Mouse (Mus musculus): ENCODE results near the gene Ppm1j. TPM values are rescaled to one million over a fixed set of nuclear protein-coding genes. Genes with fewer than 3 reads are reported as not detected.
"Not testable (repeated sequence)": the region's sequence is repeated elsewhere in the genome, so short reads cannot be mapped to it uniquely, and the experiment has no call there.

The Ppm1j gene
- total RNA-seq (2014; fragmentation: Nextera tagmentation) (not detected in 2 replicates), total RNA-seq (2017) (not detected in 2 replicates)

GRCm38 (mm10) chr3:104780561-104781420 lies at the start of gene Ppm1j:
Gene Ppm1j, plus strand, starts transcription at chr3:104781056.
- peak; percentile 31 for ATAC-seq (replicated peaks; ENCODE audit: poor library complexity, severe bottlenecking)

- ATAC-seq (replicated peaks; ENCODE audit: poor library complexity, severe bottlenecking) = no peak
These were observed 47.9 kb upstream of the Ppm1j start for GRCm38 (mm10) chr3:104732907-104733306.

GRCm38 (mm10) chr3:104734654-104735053 lies 46.2 kb upstream of the Ppm1j start:
- no peak for ATAC-seq (replicated peaks; ENCODE audit: poor library complexity, severe bottlenecking)

GRCm38 (mm10) chr3:104741954-104742353 lies 38.9 kb upstream of the Ppm1j start:
- no peak for ATAC-seq (replicated peaks; ENCODE audit: poor library complexity, severe bottlenecking)

GRCm38 (mm10) chr3:104743161-104743560 lies 37.7 kb upstream of the Ppm1j start:
- ATAC-seq (replicated peaks; ENCODE audit: poor library complexity, severe bottlenecking) = 0 out of 2 replicates have a peak, but pooled peaks have one; percentile 26

GRCm38 (mm10) chr3:104743864-104744263 lies 37.0 kb upstream of the Ppm1j start:
- peak; percentile 92 for ATAC-seq (replicated peaks; ENCODE audit: poor library complexity, severe bottlenecking)

DNA sequence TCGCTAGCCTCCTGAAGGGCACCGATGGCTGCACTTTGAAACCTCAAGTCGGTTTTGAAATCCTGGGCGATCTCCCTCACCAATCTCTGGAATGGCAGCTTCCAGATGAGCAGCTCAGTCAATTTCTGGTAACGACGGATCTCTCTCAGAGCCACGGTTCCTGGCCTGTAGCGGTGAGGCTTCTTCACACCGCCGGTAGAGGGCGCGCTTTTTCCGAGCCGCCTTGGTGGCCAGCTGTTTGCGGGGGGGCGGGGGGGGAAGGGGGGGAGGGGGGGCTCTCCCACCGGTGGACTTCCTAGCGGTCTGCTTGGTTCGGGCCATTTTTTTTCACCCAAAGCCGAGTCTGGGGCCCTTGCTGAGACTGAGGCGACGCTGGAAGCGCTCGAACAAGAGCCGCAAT lies 28.0 kb upstream of the Ppm1j start:
- ATAC-seq (replicated peaks; ENCODE audit: poor library complexity, severe bottlenecking) = peak; percentile 63

DNA sequence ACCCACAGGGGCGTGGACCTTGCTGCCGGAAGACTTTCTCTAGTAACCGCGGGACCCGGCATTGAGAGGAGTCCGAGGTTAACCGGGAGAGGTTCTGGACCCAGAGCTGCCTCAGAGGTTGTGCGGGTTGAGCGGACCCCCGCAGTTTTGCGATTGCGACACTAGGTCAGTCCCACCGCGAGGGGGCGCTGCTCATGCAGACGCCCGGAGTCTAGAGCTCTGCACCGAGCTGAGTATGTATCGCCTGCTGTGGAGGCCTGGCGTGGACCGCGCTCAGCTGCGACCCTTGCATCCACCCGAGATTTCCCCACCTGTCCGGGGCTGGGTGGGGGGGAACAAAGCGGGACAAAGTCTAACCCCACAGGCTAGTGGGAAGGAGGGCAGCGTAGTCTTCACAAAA lies 22.4 kb upstream of the Ppm1j start:
- peak; percentile 89 for ATAC-seq (replicated peaks; ENCODE audit: poor library complexity, severe bottlenecking)

DNA sequence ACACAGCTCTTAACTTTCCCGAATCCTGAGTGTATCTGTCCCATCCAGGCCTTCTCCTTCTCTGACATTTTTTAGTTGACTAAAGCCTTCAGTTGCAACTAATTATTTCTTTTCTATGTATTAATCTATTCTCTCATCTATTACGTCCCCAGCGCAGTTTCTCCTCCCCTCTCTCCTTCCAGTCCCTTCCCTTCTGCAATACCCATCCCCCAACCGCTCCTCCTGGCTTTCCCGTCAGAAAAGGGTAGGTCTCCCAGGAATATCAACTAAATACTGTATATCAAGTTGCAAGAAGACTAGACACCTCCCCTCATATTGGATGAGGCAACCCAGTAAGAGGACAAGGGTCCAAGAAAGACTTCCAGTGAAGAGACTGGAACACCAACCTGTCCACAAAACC lies 22.0 kb upstream of the Ppm1j start:
- no peak for ATAC-seq (replicated peaks; ENCODE audit: poor library complexity, severe bottlenecking)

DNA sequence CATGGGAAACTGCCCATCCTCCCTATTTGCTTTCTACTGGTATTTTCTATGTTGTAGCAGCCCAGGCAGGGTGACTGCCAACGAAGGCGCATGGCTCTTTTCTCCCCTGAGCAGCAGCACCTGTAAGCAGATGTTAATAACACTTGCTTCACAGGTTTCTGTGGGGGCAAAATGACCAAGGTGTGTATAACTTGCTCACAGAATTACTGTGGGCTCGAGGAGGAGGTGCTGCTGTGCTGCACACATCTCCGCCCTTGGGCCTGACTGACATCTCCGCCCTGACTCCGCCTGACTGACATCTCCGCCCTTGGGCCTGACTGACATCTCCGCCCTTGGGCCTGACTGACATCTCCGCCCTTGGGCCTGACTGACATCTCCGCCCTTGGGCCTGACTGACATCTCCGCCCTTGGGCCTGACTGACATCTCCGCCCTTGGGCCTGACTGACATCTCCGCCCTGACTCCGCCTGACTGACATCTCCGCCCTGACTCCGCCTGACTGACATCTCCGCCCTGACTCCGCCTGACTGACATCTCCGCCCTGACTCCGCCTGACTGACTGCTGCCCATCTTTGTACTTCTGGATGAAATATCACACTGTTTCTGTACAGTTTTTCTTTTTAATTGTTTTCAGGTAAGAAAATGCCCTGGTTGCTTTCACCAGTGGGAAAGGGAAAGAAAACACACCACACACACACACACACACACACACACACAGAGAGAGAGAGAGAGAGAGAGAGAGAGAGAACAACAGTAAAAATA lies 18.6 kb upstream of the Ppm1j start:
- ATAC-seq (replicated peaks; ENCODE audit: poor library complexity, severe bottlenecking) = not testable (repeated sequence)

- ATAC-seq (replicated peaks; ENCODE audit: poor library complexity, severe bottlenecking) = peak; percentile 27; the same call in 1 of the 2 replicates
These were observed 15.8 kb upstream of the Ppm1j start for GRCm38 (mm10) chr3:104765021-104765420.

GRCm38 (mm10) chr3:104767141-104767540 lies 13.7 kb upstream of the Ppm1j start:
- ATAC-seq (replicated peaks; ENCODE audit: poor library complexity, severe bottlenecking) = no peak

DNA sequence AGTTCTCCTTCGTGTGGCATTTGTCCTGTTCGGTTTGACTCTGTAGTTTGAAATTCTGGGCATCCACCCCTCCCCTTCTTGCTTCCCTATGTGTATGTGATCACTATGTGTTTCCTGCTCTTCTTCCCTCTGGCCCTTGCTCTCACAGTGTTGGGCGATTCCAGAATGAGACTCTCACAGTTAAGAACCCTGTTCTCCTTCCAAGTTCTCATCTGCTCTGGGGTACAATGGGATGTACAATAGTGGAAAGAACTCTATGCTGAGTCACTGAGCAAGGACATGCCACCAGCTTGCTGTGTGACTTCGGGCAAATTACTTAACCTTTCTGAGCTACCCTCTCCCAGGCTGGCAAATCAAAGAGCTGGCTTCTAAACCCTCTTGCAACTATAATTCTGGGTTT lies 13.1 kb upstream of the Ppm1j start:
- no peak for ATAC-seq (replicated peaks; ENCODE audit: poor library complexity, severe bottlenecking)

DNA sequence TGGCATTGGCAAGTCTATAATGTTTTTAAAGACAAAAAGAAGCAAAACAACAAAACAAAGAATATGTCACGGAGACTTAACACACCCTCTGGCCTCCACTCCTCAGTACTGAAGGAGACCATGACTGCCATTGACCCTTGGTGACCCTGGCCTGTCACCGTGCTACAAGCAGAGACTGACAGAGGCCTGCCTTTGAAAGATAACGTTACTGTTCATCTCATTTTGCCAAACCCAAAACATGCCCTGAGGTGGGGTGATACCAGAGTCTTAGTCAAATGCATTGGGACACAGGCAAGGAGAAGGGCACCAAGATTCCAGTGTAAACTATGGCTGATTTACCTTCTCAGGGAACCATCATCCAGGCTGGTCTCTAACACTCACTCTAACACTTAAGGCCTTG lies 11.7 kb upstream of the Ppm1j start:
- no peak for ATAC-seq (replicated peaks; ENCODE audit: poor library complexity, severe bottlenecking)

GRCm38 (mm10) chr3:104770035-104770434 lies 10.8 kb upstream of the Ppm1j start:
- ATAC-seq (replicated peaks; ENCODE audit: poor library complexity, severe bottlenecking) = no peak

DNA sequence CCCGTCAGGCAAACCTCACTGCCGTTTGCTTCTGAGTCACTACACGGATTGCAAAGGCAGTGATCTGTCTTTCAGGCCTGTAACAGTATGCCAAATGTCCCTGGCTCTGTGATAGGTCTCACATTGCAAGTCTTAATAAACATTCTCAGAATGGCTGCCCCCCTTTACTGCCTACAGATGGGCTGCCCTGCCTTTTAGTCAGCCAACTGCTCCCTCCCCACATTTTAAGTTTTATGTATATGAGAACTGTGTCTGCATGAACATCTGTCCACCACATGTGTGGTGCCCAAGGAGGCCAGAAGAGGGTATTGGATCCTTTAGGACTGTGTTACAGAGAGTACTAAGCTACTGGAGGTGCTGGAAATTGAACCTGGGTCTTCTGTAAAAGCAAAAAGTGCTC lies 9.9 kb upstream of the Ppm1j start:
- no peak for ATAC-seq (replicated peaks; ENCODE audit: poor library complexity, severe bottlenecking)

- ATAC-seq (replicated peaks; ENCODE audit: poor library complexity, severe bottlenecking) = no peak
These were observed 9.4 kb upstream of the Ppm1j start for GRCm38 (mm10) chr3:104771460-104771859.

GRCm38 (mm10) chr3:104773301-104773700 lies 7.6 kb upstream of the Ppm1j start:
- ATAC-seq (replicated peaks; ENCODE audit: poor library complexity, severe bottlenecking) = no peak

DNA sequence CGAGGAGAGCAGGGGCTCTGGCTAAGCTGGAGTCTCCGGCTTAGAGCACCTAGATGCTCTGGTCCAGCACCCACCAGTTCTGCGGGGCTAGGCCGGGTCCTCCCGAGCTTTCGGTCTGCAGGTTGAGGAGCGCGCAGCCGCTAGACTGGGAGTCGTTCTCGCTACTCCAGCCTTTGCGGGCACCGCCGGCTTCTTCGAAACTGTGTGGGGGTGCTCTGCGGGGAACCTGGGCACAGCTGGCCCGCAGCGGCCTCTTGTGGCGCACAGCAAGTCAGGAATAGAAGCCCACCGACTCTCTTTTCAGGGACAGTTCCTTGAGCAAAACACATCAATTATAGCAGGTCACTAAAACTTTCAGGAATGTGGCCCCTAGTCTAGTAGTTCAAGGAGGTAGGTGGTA lies 3.5 kb upstream of the Ppm1j start:
- ATAC-seq (replicated peaks; ENCODE audit: poor library complexity, severe bottlenecking) = 0 out of 2 replicates have a peak, but pooled peaks have one; percentile 21

DNA sequence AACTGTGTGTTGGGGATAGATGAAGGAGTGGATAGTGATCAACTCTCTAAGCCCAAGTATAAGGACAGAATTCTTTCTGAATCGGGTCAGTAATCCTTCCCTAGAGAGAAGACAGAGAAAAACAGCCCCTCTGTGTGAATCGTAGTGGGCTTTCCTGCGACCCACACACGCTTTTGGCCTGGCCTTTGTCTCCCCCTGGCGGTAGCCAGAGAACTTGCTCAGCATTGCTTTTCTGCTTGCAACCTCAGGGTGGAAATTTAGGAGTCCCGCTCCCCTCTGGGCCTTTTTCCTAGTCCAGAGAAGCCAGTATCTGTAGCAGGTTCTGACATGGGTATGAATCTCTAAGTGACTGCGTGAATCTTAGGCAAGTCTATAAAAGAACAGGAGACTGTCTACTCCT lies 907 bp upstream of the Ppm1j start:
- peak; percentile 49; the same call in 1 of the 2 replicates for ATAC-seq (replicated peaks; ENCODE audit: poor library complexity, severe bottlenecking)

DNA sequence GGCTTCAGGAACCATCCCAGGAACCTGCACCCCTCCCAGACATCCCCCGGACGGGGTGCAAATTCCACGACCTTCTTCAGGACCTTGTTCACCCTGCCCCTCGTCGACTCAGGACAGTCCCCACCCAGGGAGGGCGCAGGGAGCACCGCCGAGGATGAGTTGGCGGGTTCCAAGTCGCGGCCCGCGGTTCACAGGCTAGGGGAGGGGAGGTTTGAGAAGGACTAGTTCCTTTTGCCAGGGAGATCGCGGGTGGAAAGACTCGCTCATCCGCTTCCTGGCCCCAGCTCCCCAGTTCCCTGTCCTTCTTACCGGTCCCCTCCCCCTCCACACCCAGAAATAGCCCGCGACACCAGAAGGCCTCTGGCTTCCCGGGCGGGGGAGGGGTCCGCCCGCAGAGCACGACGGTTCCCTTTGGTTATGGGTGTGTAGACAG lies 631 bp downstream of the Ppm1j start, which contains the start of gene Fam19a3:
Gene Fam19a3 (minus strand): TSS at position 370 of the 433 bp plus-strand sequence.
- ATAC-seq (replicated peaks; ENCODE audit: poor library complexity, severe bottlenecking) = peak; percentile 32

Measured in granulocyte monocyte progenitor cell, adult 5-6 weeks (primary cell).